Mouse (Mus musculus): ENCODE measurements around the gene Bpifb6. TPM values are rescaled to one million over a fixed set of nuclear protein-coding genes. Genes with fewer than 3 reads are reported as not detected.

Gene Bpifb6
- polyA plus RNA-seq, 1 experiment from 2014 or later = not detected

DNA sequence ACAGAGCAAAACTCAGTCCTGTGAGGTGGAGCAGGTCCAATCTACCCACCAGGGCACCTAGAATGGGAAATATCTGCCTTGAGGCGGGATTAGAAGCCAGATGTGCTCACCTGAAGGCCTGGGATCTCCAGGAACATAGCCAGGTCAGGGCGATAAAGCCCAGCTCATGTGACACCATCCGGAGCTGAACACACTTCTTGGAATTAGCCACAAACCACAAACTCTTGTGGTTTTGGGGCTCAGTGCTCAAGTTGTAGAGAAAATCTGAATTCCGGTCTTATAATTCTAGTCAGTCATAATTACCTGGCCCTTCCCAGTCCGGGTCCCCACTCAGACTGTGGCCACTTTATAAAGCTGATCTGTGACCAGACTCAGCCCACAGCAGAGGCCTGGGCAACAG is 37.7 kb downstream of the Bpifb6 start, which contains the start of gene Bpifb4:
Gene Bpifb4, plus strand, starts transcription at position 370 of the 400 bp plus-strand sequence.
- no peaks in the 10 kb centered on the region for H3K27me3 ChIP-seq (ENCODE audit: control insufficient read depth, insufficient read depth, low read length)
- H3K36me3 ChIP-seq (ENCODE audit: control insufficient read depth, insufficient read depth, low read length) = no peaks in the 10 kb centered on the region
- no peak within 1 kb of the TSS for H3K4me3 ChIP-seq (ENCODE audit: low read depth, low read length)
- no peak for ATAC-seq (ENCODE audit: low read depth)
- WGBS = 90% methylated on average over 5 of the region's 5 CpGs
- no peak within 1 kb of the TSS for H3K27ac ChIP-seq (ENCODE audit: low read depth, low read length)
- H3K4me1 ChIP-seq (ENCODE audit: control insufficient read depth, insufficient read depth, low read length) = no peaks in the 10 kb centered on the region
- no peaks in the 10 kb centered on the region for H3K9me3 ChIP-seq (ENCODE audit: control insufficient read depth, low read length)
- no peak within 1 kb of the TSS for H3K9ac ChIP-seq (replicated peaks; ENCODE audit: low read depth, low read length)
- no peak within 1 kb of the TSS for H3K4me2 ChIP-seq (ENCODE audit: low read depth, low read length)

DNA sequence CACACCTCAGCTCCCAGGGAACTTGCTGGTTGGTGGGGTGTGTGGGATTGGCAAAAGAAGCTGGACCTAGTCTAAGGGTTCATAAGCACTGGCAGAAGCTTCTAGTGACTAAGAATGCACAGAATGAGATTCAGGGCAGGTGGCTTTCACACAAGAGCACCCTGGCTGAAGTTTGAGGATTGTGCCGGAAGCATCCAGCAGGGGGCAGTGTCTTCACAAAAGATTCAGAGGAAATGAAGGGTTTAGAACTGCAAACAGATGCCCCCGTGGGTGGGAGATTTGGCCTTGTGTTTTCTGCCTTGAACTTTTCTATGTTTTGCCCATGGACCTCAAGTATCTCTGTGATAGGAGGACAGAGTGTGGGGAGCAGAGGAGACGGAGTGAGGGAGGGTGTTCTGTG is 43.3 kb downstream of the Bpifb6 start:
- H3K9me3 ChIP-seq (ENCODE audit: control insufficient read depth, low read length) = no peaks in the 10 kb centered on the region
- WGBS = 39% methylated on average over 3 of the region's 3 CpGs
- H3K27ac ChIP-seq (ENCODE audit: low read depth, low read length) = no peak overlapping the region
- no peaks in the 10 kb centered on the region for H3K36me3 ChIP-seq (ENCODE audit: control insufficient read depth, insufficient read depth, low read length)
- H3K9ac ChIP-seq (replicated peaks; ENCODE audit: low read depth, low read length) = no peak overlapping the region
- H3K4me1 ChIP-seq (ENCODE audit: control insufficient read depth, insufficient read depth, low read length) = no peaks in the 10 kb centered on the region
- H3K27me3 ChIP-seq (ENCODE audit: control insufficient read depth, insufficient read depth, low read length) = no peaks in the 10 kb centered on the region
- H3K4me2 ChIP-seq (ENCODE audit: low read depth, low read length) = no peak overlapping the region
- H3K4me3 ChIP-seq (ENCODE audit: low read depth, low read length) = no peak overlapping the region
- no peak for ATAC-seq (ENCODE audit: low read depth)

- Histone ChIP-seq H3K9me3 (ENCODE audit: control insufficient read depth, low read length) (no peaks in the 10 kb centered on the region), H3K4me2 (ENCODE audit: low read depth, low read length) (no peak overlapping the region), H3K27me3 (ENCODE audit: control insufficient read depth, insufficient read depth, low read length) (no peaks in the 10 kb centered on the region), H3K27ac (ENCODE audit: low read depth, low read length) (no peak overlapping the region), H3K4me3 (ENCODE audit: low read depth, low read length) (no peak overlapping the region), H3K36me3 (ENCODE audit: control insufficient read depth, insufficient read depth, low read length) (no peaks in the 10 kb centered on the region), H3K9ac (replicated peaks; ENCODE audit: low read depth, low read length) (no peak overlapping the region), H3K4me1 (ENCODE audit: control insufficient read depth, insufficient read depth, low read length) (no peaks in the 10 kb centered on the region)
- no peak for ATAC-seq (ENCODE audit: low read depth)
- 91% methylated on average over 8 of the region's 8 CpGs for WGBS
Observed at GRCm38 (mm10) chr2:153944567-153944966, 44.4 kb downstream of the Bpifb6 start.

DNA sequence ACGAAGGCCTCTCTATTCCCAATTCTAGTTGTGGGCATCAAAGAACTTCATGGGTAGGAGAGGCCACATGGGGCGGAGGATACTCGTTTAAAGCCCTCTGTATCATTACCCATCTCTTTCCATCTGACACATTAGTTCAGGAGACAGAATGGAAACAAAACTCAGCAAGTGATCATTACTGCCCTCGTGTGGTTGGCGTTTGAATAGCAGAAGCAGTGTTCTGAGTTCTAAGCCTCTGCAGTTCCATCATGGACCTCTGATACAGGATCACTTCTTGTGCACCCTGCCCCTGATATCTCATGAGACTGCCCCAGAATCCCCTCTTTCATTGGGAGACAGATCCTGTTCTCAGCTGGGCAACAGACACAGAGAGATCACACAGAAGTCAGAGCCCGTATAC is 52.7 kb downstream of the Bpifb6 start:
- no peak overlapping the region for H3K27ac ChIP-seq (ENCODE audit: low read depth, low read length)
- no peak overlapping the region for H3K4me3 ChIP-seq (ENCODE audit: low read depth, low read length)
- H3K4me1 ChIP-seq (ENCODE audit: control insufficient read depth, insufficient read depth, low read length) = no peaks in the 10 kb centered on the region
- H3K4me2 ChIP-seq (ENCODE audit: low read depth, low read length) = no peak overlapping the region
- WGBS = 33% methylated on average over 6 of the region's 6 CpGs
- no peaks in the 10 kb centered on the region for H3K27me3 ChIP-seq (ENCODE audit: control insufficient read depth, insufficient read depth, low read length)
- H3K9me3 ChIP-seq (ENCODE audit: control insufficient read depth, low read length) = no peaks in the 10 kb centered on the region
- H3K9ac ChIP-seq (replicated peaks; ENCODE audit: low read depth, low read length) = no peak overlapping the region
- ATAC-seq (ENCODE audit: low read depth) = no peak
- H3K36me3 ChIP-seq (ENCODE audit: control insufficient read depth, insufficient read depth, low read length) = no peaks in the 10 kb centered on the region

DNA sequence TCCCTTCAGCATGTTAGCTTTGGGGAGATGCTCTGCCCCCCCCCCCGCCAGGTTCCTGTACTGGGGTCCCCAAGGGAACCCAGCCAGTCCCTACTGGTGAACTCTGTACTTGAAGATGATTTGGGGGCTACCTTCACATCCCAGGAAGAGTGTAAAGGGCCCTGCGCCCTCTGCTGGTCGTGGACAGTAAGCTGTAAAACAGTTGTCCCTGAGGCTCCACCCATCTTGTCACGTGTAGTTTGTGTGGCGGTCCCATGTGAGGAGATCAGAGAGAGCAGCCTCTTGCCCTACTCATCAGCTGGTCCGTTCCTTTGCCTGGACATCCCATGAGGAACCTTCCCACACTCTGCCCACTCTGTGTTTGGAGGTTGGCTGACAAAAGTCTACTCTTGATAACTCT is 53.6 kb downstream of the Bpifb6 start:
- H3K27me3 ChIP-seq (ENCODE audit: control insufficient read depth, insufficient read depth, low read length) = no peaks in the 10 kb centered on the region
- no peak overlapping the region for H3K27ac ChIP-seq (ENCODE audit: low read depth, low read length)
- H3K4me1 ChIP-seq (ENCODE audit: control insufficient read depth, insufficient read depth, low read length) = no peaks in the 10 kb centered on the region
- no peak for ATAC-seq (ENCODE audit: low read depth)
- H3K36me3 ChIP-seq (ENCODE audit: control insufficient read depth, insufficient read depth, low read length) = no peaks in the 10 kb centered on the region
- no peak overlapping the region for H3K4me2 ChIP-seq (ENCODE audit: low read depth, low read length)
- H3K9me3 ChIP-seq (ENCODE audit: control insufficient read depth, low read length) = no peaks in the 10 kb centered on the region
- H3K4me3 ChIP-seq (ENCODE audit: low read depth, low read length) = no peak overlapping the region
- no peak overlapping the region for H3K9ac ChIP-seq (replicated peaks; ENCODE audit: low read depth, low read length)
- WGBS = 11% methylated on average over 6 of the region's 6 CpGs

Other genes starting within 250 kb of the Bpifb6 start
- gene Dnmt3c, start 203.7 kb upstream of the Bpifb6 start, polyA plus RNA-seq (2014; fragmentation: Nextera tagmentation; extraction: Ambion mirVana) = not detected in 2 replicates
- gene Mapre1, start 159.1 kb upstream of the Bpifb6 start, polyA plus RNA-seq (2014; fragmentation: Nextera tagmentation; extraction: Ambion mirVana) = 337 and 393 TPM in 2 replicates
- gene Efcab8, start 120.5 kb upstream of the Bpifb6 start, polyA plus RNA-seq (2014; fragmentation: Nextera tagmentation; extraction: Ambion mirVana) = not detected in 2 replicates
- gene Sun5, start 29.3 kb upstream of the Bpifb6 start, polyA plus RNA-seq (2014; fragmentation: Nextera tagmentation; extraction: Ambion mirVana) = not detected in 2 replicates
- gene Bpifb2, start 25.3 kb upstream of the Bpifb6 start, polyA plus RNA-seq (2014; fragmentation: Nextera tagmentation; extraction: Ambion mirVana) = not detected in 2 replicates
- gene Bpifb3, start 17.8 kb downstream of the Bpifb6 start, polyA plus RNA-seq (2014; fragmentation: Nextera tagmentation; extraction: Ambion mirVana) = not detected in 2 replicates
- not detected in 2 replicates for gene Bpifb4, start 37.8 kb downstream of the Bpifb6 start, polyA plus RNA-seq (2014; fragmentation: Nextera tagmentation; extraction: Ambion mirVana)
- not detected in 2 replicates for gene Bpifa6, start 74.6 kb downstream of the Bpifb6 start, polyA plus RNA-seq (2014; fragmentation: Nextera tagmentation; extraction: Ambion mirVana)
- not detected in 2 replicates for gene Bpifa2, start 107.9 kb downstream of the Bpifb6 start, polyA plus RNA-seq (2014; fragmentation: Nextera tagmentation; extraction: Ambion mirVana)
- gene Bpifa3, start 229.9 kb downstream of the Bpifb6 start, polyA plus RNA-seq (2014; fragmentation: Nextera tagmentation; extraction: Ambion mirVana) = not detected in 2 replicates
- not detected in 2 replicates for gene Bpifa1, start 242.5 kb downstream of the Bpifb6 start, polyA plus RNA-seq (2014; fragmentation: Nextera tagmentation; extraction: Ambion mirVana)

Measured in neural tube, embryonic 14.5 days (tissue).